Mouse (Mus musculus) CH12.LX (cell line): ENCODE measurements around the gene Gm20604. TPM values are rescaled to one million over a fixed set of nuclear protein-coding genes. Genes with fewer than 3 reads are reported as not detected.

Source experiments
- DNase-seq: peaks from one replicate; pipeline ENCODE4 v3.0.0-alpha.2; 2013; ENCODE audit errors: extremely low read depth
- H3K27ac ChIP-seq: 2 replicates; pipeline ENCODE4 v1.5.1; 2012; ENCODE audit warnings: low read depth, mild to moderate bottlenecking, control low read depth, moderate library complexity; ENCODE audit not compliant: insufficient read depth
- H3K27me3 ChIP-seq: replicated peaks from 2 replicates; pipeline ENCODE3; 2012; ENCODE audit warnings: inconsistent platforms
- H3K36me3 ChIP-seq, 2 experiments: replicated peaks in 1 of 2; 2 replicates each; pipeline versions ENCODE3 to v1.6.1; 2012; ENCODE audit warnings: inconsistent platforms in 1 of 2, low read length in 1 of 2, mild to moderate bottlenecking in 1 of 2, mixed read lengths in 1 of 2, moderate library complexity in 1 of 2; ENCODE audit not compliant: control insufficient read depth in 1 of 2, insufficient read depth in 1 of 2
- H3K4me1 ChIP-seq, 2 experiments: 2 replicates each; pipeline ENCODE4 v1.6.1; 2012; ENCODE audit warnings: inconsistent platforms in 1 of 2, moderate library complexity in 1 of 2; ENCODE audit not compliant: insufficient read depth in 2 of 2, control insufficient read depth in 1 of 2
- H3K4me2 ChIP-seq: 2 replicates; pipeline ENCODE4 v1.6.1; 2012; ENCODE audit warnings: low read depth, mild to moderate bottlenecking, control low read depth; ENCODE audit not compliant: poor library complexity, insufficient read depth, severe bottlenecking
- H3K4me3 ChIP-seq, 3 experiments: fragments of 150-350 bp in 1 of 3; sonication (generic) in 1 of 3; replicated peaks in 1 of 3; 2 replicates each; pipeline versions ENCODE3 to v1.5.1; 2011 to 2012; ENCODE audit warnings: low read depth in 2 of 3, low read length in 2 of 3, mild to moderate bottlenecking in 2 of 3, moderate library complexity in 2 of 3, control low read depth in 1 of 3, improper control_type of control experiment in 1 of 3, inconsistent platforms in 1 of 3, mixed read lengths in 1 of 3; ENCODE audit not compliant: poor library complexity in 1 of 3
- H3K79me2 ChIP-seq: replicated peaks from 2 replicates; pipeline ENCODE4 v1.6.1; 2012; ENCODE audit warnings: mild to moderate bottlenecking, moderate library complexity; ENCODE audit not compliant: control insufficient read depth, poor library complexity, insufficient read depth, severe bottlenecking; ENCODE audit errors: extremely low read depth
- H3K9ac ChIP-seq: 2 replicates; pipeline ENCODE4 v1.6.1; 2012; ENCODE audit warnings: low read depth, mild to moderate bottlenecking, control low read depth, moderate library complexity; ENCODE audit not compliant: insufficient read depth
- H3K9me3 ChIP-seq: replicated peaks from 2 replicates; pipeline ENCODE3; 2012; ENCODE audit warnings: low read length, inconsistent platforms, mixed read lengths
- EP300 ChIP-seq: IDR thresholded peaks from 2 replicates; pipeline ENCODE4 v1.6.1; 2011; ENCODE audit warnings: low read length, improper control_type of control experiment
- GABPA ChIP-seq: IDR thresholded peaks from 2 replicates; pipeline ENCODE4 v1.6.1; 2012; ENCODE audit warnings: low read depth, low read length, improper control_type of control experiment, inconsistent platforms; ENCODE audit not compliant: insufficient replicate concordance
- HCFC1 ChIP-seq: IDR thresholded peaks from 2 replicates; pipeline ENCODE4 v1.6.1; 2012; ENCODE audit warnings: low read depth, mild to moderate bottlenecking, inconsistent platforms, low read length, improper control_type of control experiment
- IRF4 ChIP-seq: IDR thresholded peaks from 2 replicates; pipeline ENCODE4 v1.6.1; 2014; ENCODE audit warnings: low read depth, mild to moderate bottlenecking, inconsistent platforms, low read length, improper control_type of control experiment
- JUN ChIP-seq: IDR thresholded peaks from 2 replicates; pipeline ENCODE4 v1.6.1; 2011; ENCODE audit warnings: low read depth, mild to moderate bottlenecking, low read length, improper control_type of control experiment, moderate library complexity; ENCODE audit not compliant: insufficient read depth
- MAFK ChIP-seq: IDR thresholded peaks from 2 replicates; pipeline ENCODE4 v1.6.1; 2011; ENCODE audit warnings: low read length, improper control_type of control experiment; ENCODE audit not compliant: insufficient replicate concordance
- PAX5 ChIP-seq: IDR thresholded peaks from 2 replicates; pipeline ENCODE4 v1.6.1; 2012; ENCODE audit warnings: low read length, inconsistent platforms, mixed read lengths
- RAD21 ChIP-seq: IDR thresholded peaks from 2 replicates; pipeline ENCODE4 v1.6.1; 2011; ENCODE audit warnings: low read depth, mild to moderate bottlenecking, low read length, improper control_type of control experiment, moderate library complexity
- TBP ChIP-seq: conservative IDR thresholded peaks from 2 replicates; pipeline ENCODE4 v1.6.1; 2011; ENCODE audit warnings: low read depth, low read length, improper control_type of control experiment
- TCF12 ChIP-seq: IDR thresholded peaks from 2 replicates; pipeline ENCODE4 v1.6.1; 2014; ENCODE audit warnings: low read depth, mild to moderate bottlenecking, inconsistent platforms, low read length, improper control_type of control experiment
- ZKSCAN1 ChIP-seq: IDR thresholded peaks from 2 replicates; pipeline ENCODE4 v1.6.1; 2012; ENCODE audit warnings: low read depth, inconsistent platforms, low read length, improper control_type of control experiment, borderline replicate concordance
- dilution Hi-C: fragments of 300-500 bp; cut with MboI; formaldehyde crosslinking; loops from 2 replicates; pipeline ENCODE4 v1.14.3; 2020; ENCODE audit warnings: low sequenced_read_pairs; ENCODE audit not compliant: extremely low pct_unique_long_range_greater_than_20kb, extremely low pct_ligation_motif_present
- in situ Hi-C: fragments of 300-500 bp; cut with MboI; formaldehyde crosslinking; loops from 3 replicates; pipeline ENCODE4 v1.14.3; 2019; ENCODE audit warnings: low sequenced_read_pairs, low pct_ligation_motif_present, low pct_unique_long_range_greater_than_20kb, mixed read lengths
- polyA plus RNA-seq: library from polyadenylated mRNA; unstranded; fragments of >175 nt; gene quantifications from 2 replicates; pipeline ENCODE4 v1.2.1, GENCODE M21; 2012; ENCODE audit warnings: low read depth; ENCODE audit not compliant: insufficient read length
- total RNA-seq, 2 experiments: library from RNA; depleted of rRNA; stranded (reverse); fragments of 300-350 nt in 1 of 2; fragments of >200 nt in 1 of 2; gene quantifications; 2 replicates each; pipeline ENCODE4 v1.2.3; 2012 to 2014

The Gm20604 gene
- total and polyA plus RNA-seq, 3 experiments: 5.7 to 14.4 (median 11.3) TPM

- in situ Hi-C loops: no loop called here
- no peaks in the 10 kb centered on the region for H3K9me3 ChIP-seq
- dilution Hi-C loops: no loop called here
- no peak overlapping the region for H3K4me3 ChIP-seq
- TF ChIP-seq MAFK (peak; percentile 40; the same call in 1 of the 2 replicates), EP300 (no peak)
- no peak overlapping the region for H3K9ac ChIP-seq
- peaks cover 0 to 5% of the 10 kb centered on the region in 2 experiments; a peak in 2 of 4 replicates for H3K4me1 ChIP-seq
- H3K79me2 ChIP-seq: no peaks in the 10 kb centered on the region
- H3K4me2 ChIP-seq: no peak overlapping the region
- no peaks in the 10 kb centered on the region for H3K27me3 ChIP-seq
- no peak for DNase-seq
- H3K27ac ChIP-seq: no peak overlapping the region
- no peaks in the 10 kb centered on the region for H3K36me3 ChIP-seq
These were observed 33.3 kb downstream of the Gm20604 start for GRCm38 (mm10) chr12:102725146-102725545.

GRCm38 (mm10) chr12:102723861-102724260 is 34.6 kb downstream of the Gm20604 start:
- H3K4me3 ChIP-seq: no peak overlapping the region
- no peak overlapping the region for H3K4me2 ChIP-seq

GRCm38 (mm10) chr12:102722966-102723365 is 35.5 kb downstream of the Gm20604 start:
- Histone ChIP-seq H3K79me2 (no peaks in the 10 kb centered on the region), H3K36me3 (no peaks in the 10 kb centered on the region), H3K9me3 (no peaks in the 10 kb centered on the region), H3K9ac (no peak overlapping the region), H3K4me3 (no peak overlapping the region), H3K4me2 (no peak overlapping the region), H3K4me1 (peaks cover 0 to 10% of the 10 kb centered on the region in 2 experiments; a peak in 2 of 4 replicates), H3K27me3 (no peaks in the 10 kb centered on the region), H3K27ac (no peak overlapping the region)
- no peak for DNase-seq
- dilution Hi-C loops (no loop called here), in situ Hi-C loops (no loop called here)
- TF ChIP-seq JUN: no peak
- no peak for TF ChIP-seq TBP
- no peak for TF ChIP-seq RAD21
- TF ChIP-seq GABPA: no peak

More at GRCm38 (mm10) chr12:102723861-102724260, 34.6 kb downstream of the Gm20604 start:
- Histone ChIP-seq H3K4me1 (peaks cover 0 to 10% of the 10 kb centered on the region in 2 experiments; a peak in 2 of 4 replicates), H3K27me3 (no peaks in the 10 kb centered on the region), H3K27ac (no peak overlapping the region), H3K9me3 (no peaks in the 10 kb centered on the region), H3K36me3 (no peaks in the 10 kb centered on the region), H3K79me2 (no peaks in the 10 kb centered on the region), H3K9ac (no peak overlapping the region)
- no peak for DNase-seq
- TF ChIP-seq PAX5 (no peak), ZKSCAN1 (no peak), JUN (no peak), TCF12 (no peak), HCFC1 (no peak), IRF4 (no peak)
- in situ Hi-C loops (no loop called here), dilution Hi-C loops (no loop called here)
